Mouse (Mus musculus) v-Abl transformed pro-B cells (cell line): Measurements from ENCODE around the gene Dgkb.

ENCODE experiments used
- in situ Hi-C, 2 experiments: fragments of 400-800 bp; cut with MboI; formaldehyde crosslinking; loops; one replicate each; pipeline ENCODE4 v1.15.1; 2025; ENCODE audit not compliant: unreplicated experiment in 2 of 2

The Dgkb gene

DNA sequence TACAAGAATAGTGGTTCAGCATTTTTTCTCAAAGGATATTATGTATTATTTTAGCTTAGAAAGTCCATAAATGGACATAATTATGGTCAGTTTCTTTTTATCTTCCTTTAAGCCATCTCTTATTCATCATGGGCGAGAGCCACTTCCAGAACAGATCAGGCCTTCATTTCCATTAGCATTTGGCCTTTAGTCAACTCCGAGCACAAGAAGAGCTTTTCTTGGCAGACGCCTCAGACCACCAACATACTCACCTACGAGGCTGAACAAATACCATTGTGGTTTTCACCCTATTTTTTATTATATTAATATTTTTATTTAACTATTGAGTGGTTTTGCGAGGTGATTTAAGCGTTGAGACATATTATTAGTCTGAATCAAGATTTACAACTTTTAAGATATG lies 759.6 kb downstream of the Dgkb start:
- in situ Hi-C loops, result no loop called here

DNA sequence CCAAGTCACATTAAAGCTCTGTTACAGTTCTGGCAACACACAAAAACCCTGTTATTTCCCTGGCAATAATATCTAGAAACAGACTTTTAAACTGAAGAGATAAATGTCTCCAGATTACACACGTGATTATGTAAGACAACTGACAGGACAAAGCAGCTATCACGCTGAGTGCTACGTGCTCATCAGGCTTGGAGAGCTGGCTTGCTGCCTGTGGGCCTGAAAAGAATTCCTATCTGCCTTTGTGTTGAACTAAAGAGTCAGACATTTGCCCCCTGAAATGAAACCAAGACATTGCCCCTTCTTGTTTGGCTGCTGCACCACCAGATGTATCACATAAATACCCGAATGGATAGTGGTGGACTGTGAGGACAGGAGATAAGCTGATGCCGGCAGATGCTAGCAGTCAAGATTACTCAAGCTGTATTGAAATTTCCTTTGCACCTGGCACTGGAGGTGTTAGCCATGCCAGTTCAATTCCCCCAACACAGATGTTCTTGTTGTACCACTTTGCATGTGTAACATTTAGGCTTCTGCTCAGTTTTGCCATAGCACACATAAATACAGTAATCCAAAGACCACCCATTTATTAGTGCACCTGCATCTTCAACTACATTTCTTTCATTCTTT lies 761.8 kb downstream of the Dgkb start:
- in situ Hi-C loops, result no loop called here

DNA sequence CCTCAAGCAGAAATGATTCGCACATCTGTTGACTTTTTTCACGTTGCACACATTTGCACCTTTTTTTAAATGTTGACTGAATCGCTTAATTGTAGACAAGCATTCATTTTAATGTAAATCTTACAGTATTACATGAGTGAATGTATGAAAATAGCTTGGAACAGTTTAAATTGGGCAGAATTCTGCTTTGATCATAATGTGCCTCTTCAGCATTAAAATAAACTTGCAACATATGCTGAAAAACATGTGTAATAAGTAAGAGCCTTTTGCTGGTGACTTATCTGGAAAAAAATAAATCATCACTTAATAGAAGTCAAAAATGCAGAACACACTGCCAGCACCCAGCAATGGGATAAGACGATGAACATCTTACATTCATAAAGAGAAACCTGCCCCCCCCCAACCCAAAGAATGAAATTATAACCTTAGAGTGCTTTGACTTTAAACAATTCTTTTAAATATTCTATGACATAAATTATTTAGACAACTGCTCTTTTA lies 768.9 kb downstream of the Dgkb start:
- in situ Hi-C loops, result no loop called here

DNA sequence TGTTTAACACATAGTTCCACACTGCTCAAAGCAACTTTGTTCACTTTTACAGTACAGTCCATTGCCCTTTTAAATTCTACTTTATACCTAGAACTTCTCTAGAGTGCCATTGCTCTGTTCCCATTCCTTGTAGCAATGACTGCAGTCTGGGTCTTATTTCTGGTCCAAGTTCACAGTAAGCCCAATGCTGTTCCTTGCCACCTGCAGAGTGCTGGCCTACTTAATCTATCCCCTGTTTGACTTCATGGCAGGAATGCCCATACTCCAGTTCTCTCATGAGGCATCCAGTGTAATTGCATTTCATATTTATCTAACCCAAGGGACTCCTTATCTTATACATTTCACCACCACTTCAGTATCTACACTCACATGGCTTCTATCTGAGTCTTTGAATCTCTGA lies 772.4 kb downstream of the Dgkb start:
- in situ Hi-C loops, result no loop called here

DNA sequence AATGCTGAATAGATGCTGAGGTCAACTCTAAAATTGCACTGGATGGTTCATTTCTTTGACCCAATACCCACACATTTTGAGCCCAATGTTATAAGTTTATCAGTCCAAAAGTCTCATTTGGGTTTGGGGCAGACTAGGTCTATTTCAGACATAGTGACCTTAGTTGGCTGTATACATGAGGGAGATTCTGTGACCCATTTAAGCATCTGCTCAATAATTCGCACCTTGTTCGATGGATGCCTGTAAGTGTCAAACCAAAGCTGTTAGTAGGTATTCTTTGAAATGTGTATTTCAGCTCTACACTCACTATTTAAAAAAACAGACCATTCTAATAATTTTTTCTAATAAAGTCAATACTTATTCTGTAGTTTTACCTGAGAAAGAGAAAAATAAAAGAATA lies 776.1 kb downstream of the Dgkb start:
- in situ Hi-C loops, result no loop called here

DNA sequence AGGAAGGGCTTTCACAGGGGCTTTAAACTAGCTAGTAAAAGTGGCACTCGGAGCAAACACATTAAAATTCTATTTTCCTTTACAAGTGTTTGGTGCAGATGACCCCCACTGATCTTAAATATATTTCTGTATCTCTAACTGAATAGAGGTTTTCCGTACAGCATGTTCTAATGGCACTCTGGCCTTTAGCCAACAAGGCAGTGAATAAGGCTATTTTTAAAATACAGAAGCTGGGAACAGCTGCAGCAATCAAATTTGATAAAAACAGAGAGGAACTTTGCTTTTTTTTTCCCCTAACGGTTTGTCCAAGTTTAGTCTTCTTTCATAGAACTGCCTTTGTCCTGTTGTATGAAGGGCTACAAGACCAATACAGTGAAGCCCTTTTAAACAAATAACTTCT lies 776.5 kb downstream of the Dgkb start:
- in situ Hi-C loops, result no loop called here

DNA sequence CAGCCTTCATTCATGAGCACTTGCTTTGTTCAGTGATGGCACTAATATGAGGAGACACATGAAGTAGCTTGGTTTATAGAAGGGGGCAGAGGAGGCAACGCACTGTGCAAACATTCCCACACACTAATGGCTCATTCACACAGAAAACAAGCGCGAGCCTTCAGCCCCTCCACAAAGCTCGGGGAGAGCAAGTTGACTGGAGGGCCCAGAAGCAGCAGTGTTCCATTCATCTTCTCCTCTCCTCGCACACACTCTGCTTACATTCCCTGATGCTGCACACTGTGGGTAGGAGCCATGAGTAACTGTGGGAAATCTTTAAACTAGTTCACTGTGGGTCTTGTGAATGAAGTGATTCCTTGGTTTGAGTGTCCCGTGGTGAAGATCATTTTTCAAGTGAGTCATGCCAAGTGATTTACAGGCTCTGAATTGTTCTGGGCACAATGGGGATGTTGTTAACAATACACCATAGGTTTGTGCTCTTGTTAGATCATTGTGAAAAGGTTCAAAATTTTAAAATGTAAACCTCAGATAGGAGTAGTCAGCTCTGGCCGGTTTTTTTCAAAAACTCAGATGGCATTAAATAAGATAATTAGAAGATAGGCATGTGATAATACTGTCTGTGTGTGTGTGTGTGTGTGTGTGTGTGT lies 779.0 kb downstream of the Dgkb start:
- in situ Hi-C loops, result no loop called here

DNA sequence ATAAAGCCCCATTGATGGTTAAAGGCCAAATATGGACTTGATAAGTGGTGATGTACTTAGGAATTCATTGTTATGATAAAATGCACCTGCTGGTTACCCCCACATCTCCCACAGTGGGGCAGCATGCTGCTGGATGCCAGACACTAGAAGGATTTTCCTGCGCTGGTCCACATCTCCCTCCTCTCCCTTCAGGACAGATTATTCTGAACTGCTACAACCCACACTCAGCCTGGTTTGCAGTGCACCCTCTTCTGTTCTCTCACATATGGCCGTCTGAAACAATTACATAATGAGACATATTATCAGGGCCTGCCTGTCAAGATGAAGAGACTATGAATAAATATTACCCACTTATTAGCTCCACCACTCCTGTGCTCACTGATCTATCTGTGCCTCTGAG lies 780.6 kb downstream of the Dgkb start:
- in situ Hi-C loops, result no loop called here

DNA sequence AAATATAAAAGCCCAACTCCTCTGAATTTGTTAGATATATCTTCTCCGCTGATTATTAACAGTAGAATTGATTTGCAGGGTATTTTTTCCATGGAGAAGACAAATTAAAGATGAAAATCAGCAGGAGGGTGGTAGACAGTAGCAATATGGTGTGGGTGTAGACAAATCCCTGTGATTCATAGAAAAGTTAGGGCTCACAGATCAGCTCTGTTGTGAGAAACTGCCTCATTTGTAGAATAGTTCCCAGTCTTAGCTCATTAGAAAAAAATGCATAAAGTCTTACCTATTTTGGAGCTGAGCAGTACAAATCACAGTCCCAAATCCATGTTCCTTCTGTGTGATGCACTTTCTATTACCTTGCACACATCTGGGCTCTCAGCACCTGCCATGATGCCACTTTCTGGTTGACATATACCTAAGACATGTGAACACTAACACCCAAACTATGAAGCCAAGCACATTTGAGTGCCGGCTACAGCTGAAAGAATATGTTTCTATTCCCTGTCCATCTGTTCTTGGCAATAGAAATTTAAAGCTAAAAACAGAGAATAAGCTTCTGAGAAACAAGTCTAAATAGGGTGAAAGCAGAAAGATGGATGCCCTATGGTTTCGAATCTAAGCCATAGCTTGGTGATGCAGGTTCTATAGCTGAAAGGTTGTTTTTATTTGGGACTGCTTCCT lies 782.8 kb downstream of the Dgkb start:
- in situ Hi-C loops, result no loop called here

DNA sequence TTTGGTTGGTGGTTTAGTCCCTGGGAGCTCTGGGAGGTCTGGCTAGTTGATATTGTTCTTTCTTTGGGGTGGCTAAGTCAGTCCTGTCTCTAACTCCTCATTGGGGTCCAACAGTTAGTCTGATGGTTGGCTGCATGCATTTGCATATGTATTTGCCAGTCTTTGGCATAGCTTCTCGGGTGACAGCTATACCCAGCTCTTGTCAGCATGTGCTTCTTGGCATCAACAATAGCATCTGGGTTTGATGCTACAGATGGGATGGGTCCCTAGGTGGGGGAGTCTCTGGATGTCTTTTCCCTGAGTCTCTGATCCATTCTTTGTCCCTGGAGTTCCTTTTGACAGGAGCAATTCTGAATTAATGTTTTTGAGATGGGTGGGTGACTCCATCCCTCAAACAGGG lies 790.6 kb downstream of the Dgkb start:
- in situ Hi-C loops, result no loop called here

DNA sequence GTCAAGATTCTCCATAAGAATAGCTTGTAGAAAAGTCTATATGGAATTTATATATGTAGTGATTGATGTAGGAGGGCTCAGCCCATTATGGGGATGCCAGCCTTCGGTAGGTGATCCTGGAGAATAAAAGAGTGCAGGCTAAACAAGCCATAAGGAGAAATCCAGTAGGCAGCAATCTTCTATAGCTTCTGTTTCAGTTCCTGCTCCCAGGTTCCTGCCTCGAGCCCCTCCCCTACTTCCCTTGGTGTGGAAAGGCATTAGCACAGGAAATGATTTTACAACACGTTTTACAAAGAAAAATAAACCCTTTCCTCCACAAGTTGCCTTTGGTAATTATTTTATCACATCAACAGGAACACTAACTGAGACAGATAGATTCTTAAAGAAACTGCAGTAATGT lies 850.7 kb downstream of the Dgkb start:
- in situ Hi-C loops, result no loop called here
